In the genomic region with DNA sequence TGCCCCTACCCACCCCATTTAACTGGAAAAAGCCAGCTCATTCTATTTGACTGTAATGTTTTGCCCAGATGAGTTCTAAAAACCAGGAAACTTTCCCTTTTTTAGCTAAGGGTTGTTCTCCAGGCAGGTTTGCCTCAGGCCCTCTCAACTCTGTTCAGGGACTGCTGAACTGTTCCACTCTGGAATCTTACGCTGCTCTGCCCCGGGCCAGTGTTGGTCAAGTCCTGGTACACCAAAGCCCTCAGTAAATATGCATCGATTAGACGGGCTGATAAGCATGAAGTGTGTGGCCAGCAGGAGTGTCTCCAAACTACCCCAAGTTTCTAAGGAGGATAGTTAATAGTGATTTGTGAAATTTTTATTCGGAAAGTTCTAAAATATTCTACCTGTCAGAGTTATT, we compare ENCODE assay signal across 16 mouse cellular contexts. TPM values are rescaled to one million over a fixed set of nuclear protein-coding genes. Genes with fewer than 3 reads are reported as not detected.
A peak's percentile ranks its signal among the peaks of the same experiment; 100 is the strongest.
DNase-seq lines count a peak whose midpoint lies in the region; ATAC-seq and TF ChIP-seq lines count a peak whose summit lies in the region.
"Had no signal": no experiment of that assay in that cellular context is flagged by ENCODE, and none has a peak within 500 bp of the region (broad histone marks: within the 10 kb centered on the region; RNA-seq: fewer than 3 reads in every experiment).

No protein-coding gene starts in this region.

- H3K27me3 ChIP-seq in heart, embryonic 10.5 days (ENCODE audit: insufficient read depth, poor library complexity, severe bottlenecking), result no peaks in the 10 kb centered on the region
- no peaks in the 10 kb centered on the region for H3K27me3 ChIP-seq in MEL (ENCODE audit: control insufficient read depth in 1 of 2, insufficient read depth in 2 of 2, low read length in 2 of 2)
- H3K27me3 ChIP-seq in liver, embryonic 15.5 days, result no peaks in the 10 kb centered on the region
- H3K27me3 ChIP-seq in hindbrain, embryonic 12.5 days, result no peaks in the 10 kb centered on the region
- H3K27me3 ChIP-seq: neural tube, embryonic 13.5 days had no signal

- no peak for TF ChIP-seq RAD21 in MEL (IDR thresholded peaks at IDR 0.05; ENCODE audit: low read depth, low read length)

- H3K4me1 ChIP-seq in heart, embryonic 10.5 days, result peaks cover 18% of the 10 kb centered on the region
- peaks cover 2 to 39% of the 10 kb centered on the region in 2 experiments for H3K4me1 ChIP-seq in MEL (ENCODE audit: control insufficient read depth in 1 of 2, insufficient read depth in 2 of 2, low read length in 2 of 2)
- H3K4me1 ChIP-seq in liver, embryonic 15.5 days (replicated peaks), result peaks cover 96% of the 10 kb centered on the region
- H3K4me1 ChIP-seq in hindbrain, embryonic 12.5 days, result no peaks in the 10 kb centered on the region
- H3K4me1 ChIP-seq: forebrain, embryonic 12.5 days; neural tube, embryonic 13.5 days had no signal

- no peak for TF ChIP-seq POLR2A in MEL (IDR thresholded peaks at IDR 0.05; ENCODE audit: control insufficient read depth in 1 of 2, insufficient read depth in 1 of 2, low read depth in 1 of 2, low read length in 2 of 2, poor library complexity in 1 of 2)

- no peak for ATAC-seq in liver, embryonic 15.5 days (ENCODE audit: insufficient read depth)
- ATAC-seq in hindbrain, embryonic 12.5 days (ENCODE audit: low FRiP score), result no peak

- 65% methylated on average over 5 of the region's 5 CpGs for WGBS in heart, embryonic 10.5 days
- WGBS in liver, embryonic 15.5 days (ENCODE audit: insufficient replicate concordance), result 36% methylated on average over 5 of the region's 5 CpGs
- WGBS in hindbrain, embryonic 12.5 days, result 81% methylated on average over 5 of the region's 5 CpGs

- H3K4me2 ChIP-seq in liver, embryonic 15.5 days, result peak overlapping the region; percentile 69
- H3K4me2 ChIP-seq in hindbrain, embryonic 12.5 days (replicated peaks), result no peak overlapping the region
- H3K4me2 ChIP-seq: embryonic facial prominence, embryonic 13.5 days; forebrain, embryonic 12.5 days; midbrain, embryonic 11.5 days; neural tube, embryonic 13.5 days had no signal

- H3K79me2 ChIP-seq in MEL (ENCODE audit: control insufficient read depth, insufficient read depth, low read length, poor library complexity), result no peaks in the 10 kb centered on the region

- no peak overlapping the region for H3K4me3 ChIP-seq in heart, embryonic 10.5 days
- H3K4me3 ChIP-seq in MEL (ENCODE audit: control insufficient read depth in 1 of 2, insufficient read depth in 1 of 2, low read depth in 2 of 2, low read length in 2 of 2), result no peak overlapping the region
- H3K4me3 ChIP-seq in liver, embryonic 15.5 days (replicated peaks), result 0 out of 2 replicates have a peak overlapping the region, but pooled peaks have one; percentile 30
- no peak overlapping the region for H3K4me3 ChIP-seq in hindbrain, embryonic 12.5 days
- H3K4me3 ChIP-seq: embryonic facial prominence, embryonic 13.5 days; forebrain, embryonic 12.5 days; neural tube, embryonic 13.5 days had no signal

- no peaks in the 10 kb centered on the region for H3K36me3 ChIP-seq in heart, embryonic 10.5 days
- peaks cover 0 to 46% of the 10 kb centered on the region in 2 experiments; a peak in 2 of 4 replicates for H3K36me3 ChIP-seq in MEL (ENCODE audit: control insufficient read depth in 1 of 2, insufficient read depth in 2 of 2, low read length in 2 of 2)
- no peaks in the 10 kb centered on the region for H3K36me3 ChIP-seq in liver, embryonic 15.5 days (replicated peaks)
- H3K36me3 ChIP-seq in hindbrain, embryonic 12.5 days, result no peaks in the 10 kb centered on the region
- H3K36me3 ChIP-seq: embryonic facial prominence, embryonic 13.5 days; forebrain, embryonic 12.5 days; neural tube, embryonic 13.5 days had no signal

- TF ChIP-seq CTCF in MEL (IDR thresholded peaks at IDR 0.05 in 2 of 3, conservative IDR thresholded peaks at IDR 0.05 in 1 of 3; ENCODE audit: control insufficient read depth in 1 of 3, insufficient read depth in 1 of 3, low read depth in 2 of 3, low read length in 3 of 3, poor library complexity in 1 of 3, severe bottlenecking in 1 of 3), result no peak

- DNase-seq in heart, embryonic 10.5 days (ENCODE audit: low spot score), result no peak
- no peak for DNase-seq in heart, adult 18-20 months
- DNase-seq in MEL (ENCODE audit: low read depth, low spot score), result no peak
- peak; percentile 38 to 72 for DNase-seq in kidney, postnatal 25 days
- DNase-seq in adrenal gland, postnatal 4 days (ENCODE audit: low spot score in 2 of 2), result no peak
- DNase-seq in spleen, adult 18-20 months, result no peak
- DNase-seq: cerebellum, adult 2 months; lung, adult 18-20 months; thymus, postnatal 4 days had no signal

- no peaks in the 10 kb centered on the region for H3K9me3 ChIP-seq in heart, embryonic 10.5 days
- no peaks in the 10 kb centered on the region for H3K9me3 ChIP-seq in MEL (replicated peaks; ENCODE audit: insufficient read depth, low read length)
- no peaks in the 10 kb centered on the region for H3K9me3 ChIP-seq in liver, embryonic 15.5 days (replicated peaks)
- no peaks in the 10 kb centered on the region for H3K9me3 ChIP-seq in hindbrain, embryonic 12.5 days (replicated peaks)
- H3K9me3 ChIP-seq: embryonic facial prominence, embryonic 13.5 days; forebrain, embryonic 12.5 days; neural tube, embryonic 13.5 days had no signal

- peak overlapping the region; percentile 56; the same call in 1 of the 2 replicates for H3K27ac ChIP-seq in heart, embryonic 10.5 days
- H3K27ac ChIP-seq in MEL (ENCODE audit: control insufficient read depth, low read depth, low read length), result no peak overlapping the region
- H3K27ac ChIP-seq in liver, embryonic 15.5 days (replicated peaks), result peak overlapping the region; percentile 98
- no peak overlapping the region for H3K27ac ChIP-seq in hindbrain, embryonic 12.5 days
- H3K27ac ChIP-seq: embryonic facial prominence, embryonic 13.5 days; forebrain, embryonic 12.5 days; macrophage; neural tube, embryonic 13.5 days had no signal

- no peak overlapping the region for H3K9ac ChIP-seq in MEL (ENCODE audit: control insufficient read depth, low read depth, low read length, poor library complexity, severe bottlenecking)
- H3K9ac ChIP-seq in liver, embryonic 15.5 days, result peak overlapping the region; percentile 57
- H3K9ac ChIP-seq in hindbrain, embryonic 12.5 days, result no peak overlapping the region
- H3K9ac ChIP-seq: embryonic facial prominence, embryonic 13.5 days; forebrain, embryonic 12.5 days; neural tube, embryonic 13.5 days had no signal

- TF ChIP-seq EP300 in MEL (IDR thresholded peaks at IDR 0.05; ENCODE audit: low read depth in 1 of 2, low read length in 2 of 2), result no peak

TF ChIP-seq in MEL, 35 proteins besides CTCF, POLR2A, EP300 and RAD21:
- no peak for TF ChIP-seq KAT2A (conservative IDR thresholded peaks at IDR 0.05; ENCODE audit: low read depth, low read length)
- TF ChIP-seq GATA1 (IDR thresholded peaks at IDR 0.05; ENCODE audit: low read depth, low read length), result 0 out of 2 replicates have a peak, but pooled peaks have one; percentile 3

RNA-seq across cellular contexts. Expression of a gene that starts 46.3 kb away (rescaled TPM):
- polyA plus RNA-seq in heart, embryonic 10.5 days (2016; fragmentation: Nextera tagmentation; extraction: Ambion mirVana), result 8.1 TPM in 2 replicates
- 10 to 100 TPM; 41.7 to 55.7 TPM for total RNA-seq in heart, adult 18-20 months (2021)
- 5.4 and 7.8 TPM in 2 replicates for total RNA-seq in MEL (2012; rRNA removed)
- polyA plus RNA-seq in MEL (2012; ENCODE audit: insufficient read depth in 1 of 2, insufficient read length in 2 of 2, low read depth in 1 of 2, low replicate concordance in 2 of 2, missing spikeins in 1 of 2), result 10 to 100 TPM in 1 of 2 experiments, not detected in 1; 13.4 TPM
- polyA plus RNA-seq in liver, embryonic 15.5 days (2015; fragmentation: Nextera tagmentation; extraction: Ambion mirVana), result 14.3 and 17.9 TPM in 2 replicates
- 5.4 and 7.7 TPM in 2 replicates for polyA plus RNA-seq in hindbrain, embryonic 12.5 days (2016; fragmentation: Nextera tagmentation; extraction: Ambion mirVana)
- 10 to 100 TPM; 37.5 to 43.3 TPM for total RNA-seq in adrenal gland, postnatal 4 days (2021)

Comparison
In these comparisons a context has a peak if more than half of its experiments do, and no peak if none do; other contexts are left out.
1. DNase-seq: peak in kidney, postnatal 25 days (2 of 2); none in heart, embryonic 10.5 days (single experiment), heart, adult 18-20 months (0 of 2), MEL (single experiment), adrenal gland, postnatal 4 days (0 of 2) and spleen, adult 18-20 months (0 of 2).
2. H3K27ac ChIP-seq: peak in heart, embryonic 10.5 days (single experiment) and liver, embryonic 15.5 days (single experiment); none in MEL (single experiment) and hindbrain, embryonic 12.5 days (single experiment).